Mouse (Mus musculus) olfactory bulb, adult 2 months (tissue): ENCODE results near the gene Ccdc92. TPM values are rescaled to one million over a fixed set of nuclear protein-coding genes. Genes with fewer than 3 reads are reported as not detected.
A peak's percentile ranks its signal among the peaks of the same experiment; 100 is the strongest.

Experiments used
- H3K27ac ChIP-seq: fragments of 200-500 bp; 2 replicates; pipeline ENCODE4 v1.5.1; 2012; ENCODE audit warnings: low read depth, low read length; ENCODE audit not compliant: insufficient read depth
- H3K4me1 ChIP-seq: fragments of 200-500 bp; 2 replicates; pipeline ENCODE4 v1.6.1; 2012; ENCODE audit warnings: low read length; ENCODE audit not compliant: control insufficient read depth, insufficient read depth
- H3K4me3 ChIP-seq: fragments of 200-500 bp; 2 replicates; pipeline ENCODE4 v1.5.1; 2012; ENCODE audit warnings: mild to moderate bottlenecking, low read depth, low read length, moderate library complexity; ENCODE audit not compliant: insufficient read depth
- CTCF ChIP-seq: fragments of 200-500 bp; IDR thresholded peaks from 2 replicates; pipeline ENCODE4 v1.5.1; 2012; ENCODE audit warnings: low read depth, mild to moderate bottlenecking, low read length, moderate library complexity; ENCODE audit not compliant: insufficient read depth
- POLR2A ChIP-seq: fragments of 200-500 bp; IDR thresholded peaks from 2 replicates; pipeline ENCODE4 v1.6.1; 2012; ENCODE audit warnings: mild to moderate bottlenecking, low read depth, low read length, moderate library complexity; ENCODE audit not compliant: insufficient read depth
- WGBS: fragments of 180-500 bp; shearing (Covaris S2); methylation state at CpG from one replicate; pipeline ENCODE4 v1.1.7; 2018; 5-methylcytosine and 5-hydroxymethylcytosine counted together
- polyA plus RNA-seq: library from polyadenylated mRNA; stranded (reverse); fragments of >200 nt; gene quantifications from 2 replicates; pipeline ENCODE4 v1.2.4, GENCODE M21; 2012; ENCODE audit warnings: low replicate concordance; ENCODE audit not compliant: missing spikeins, insufficient read depth, insufficient read length

The Ccdc92 gene
- polyA plus RNA-seq: not detected in 2 replicates

- TF ChIP-seq POLR2A: peak; percentile 72
- no peak for TF ChIP-seq CTCF
These were observed at the start of gene Ccdc92, which contains the start of gene Zfp664 for GRCm38 (mm10) chr5:124862013-124862866. Gene Ccdc92, minus strand, starts transcription at chr5:124862424. Gene Zfp664, plus strand, starts transcription at chr5:124862691.

GRCm38 (mm10) chr5:124908860-124909259 lies 46.6 kb upstream of the Ccdc92 start:
- peaks cover 11% of the 10 kb centered on the region for H3K4me1 ChIP-seq
- WGBS: 19% methylated on average over 5 of the region's 5 CpGs
- H3K27ac ChIP-seq: no peak overlapping the region
- TF ChIP-seq POLR2A (no peak), CTCF (no peak)
- H3K4me3 ChIP-seq: no peak overlapping the region

More at GRCm38 (mm10) chr5:124862013-124862866, at the start of gene Ccdc92, which contains the start of gene Zfp664:
- Histone ChIP-seq H3K4me3 (peak within 1 kb of the TSS; percentile 90), H3K27ac (peak within 1 kb of the TSS; percentile 99), H3K4me1 (0 out of 2 replicates have a peak, but pooled peaks cover 6% of the 10 kb centered on the region)
- WGBS: under 1% methylated on average over 102 of the region's 103 CpGs

GRCm38 (mm10) chr5:124906890-124907289 lies 44.7 kb upstream of the Ccdc92 start:
- no peak for TF ChIP-seq CTCF
- TF ChIP-seq POLR2A: no peak
- Histone ChIP-seq H3K4me3 (no peak overlapping the region), H3K4me1 (peaks cover 15% of the 10 kb centered on the region), H3K27ac (no peak overlapping the region)
- WGBS: 60% methylated on average over 13 of the region's 13 CpGs

GRCm38 (mm10) chr5:124903852-124904251 lies 41.6 kb upstream of the Ccdc92 start:
- WGBS: 94% methylated on average over 4 of the region's 4 CpGs

GRCm38 (mm10) chr5:124902195-124902594 lies 40.0 kb upstream of the Ccdc92 start:
- Histone ChIP-seq H3K4me1 (peaks cover 34% of the 10 kb centered on the region), H3K27ac (peak overlapping the region; percentile 29; the same call in 1 of the 2 replicates), H3K4me3 (no peak overlapping the region)
- TF ChIP-seq POLR2A (no peak), CTCF (no peak)
- 41% methylated on average over 10 of the region's 10 CpGs for WGBS

More at GRCm38 (mm10) chr5:124903852-124904251, 41.6 kb upstream of the Ccdc92 start:
- peaks cover 31% of the 10 kb centered on the region for H3K4me1 ChIP-seq
- H3K4me3 ChIP-seq: no peak overlapping the region
- H3K27ac ChIP-seq: no peak overlapping the region
- TF ChIP-seq CTCF: no peak
- TF ChIP-seq POLR2A: no peak

- WGBS: 33% methylated on average over 6 of the region's 6 CpGs
- peak overlapping the region; percentile 29; the same call in 1 of the 2 replicates for H3K27ac ChIP-seq
- no peak overlapping the region for H3K4me3 ChIP-seq
- peaks cover 35% of the 10 kb centered on the region for H3K4me1 ChIP-seq
- TF ChIP-seq CTCF (no peak), POLR2A (no peak)
These were observed 39.5 kb upstream of the Ccdc92 start for GRCm38 (mm10) chr5:124901675-124902074.

- peaks cover 30% of the 10 kb centered on the region for H3K4me1 ChIP-seq
- H3K4me3 ChIP-seq: no peak overlapping the region
- 61% methylated on average over 19 of the region's 19 CpGs for WGBS
- TF ChIP-seq CTCF (no peak), POLR2A (no peak)
- no peak overlapping the region for H3K27ac ChIP-seq
These were observed 38.7 kb upstream of the Ccdc92 start for GRCm38 (mm10) chr5:124900738-124901490.

- Histone ChIP-seq H3K4me3 (peak overlapping the region; percentile 21), H3K4me1 (peaks cover 30% of the 10 kb centered on the region), H3K27ac (peak overlapping the region; percentile 83)
- 10% methylated on average over 20 of the region's 20 CpGs for WGBS
- TF ChIP-seq POLR2A (no peak), CTCF (peak; percentile 98)
These were observed 37.9 kb upstream of the Ccdc92 start for GRCm38 (mm10) chr5:124899945-124900631.
